Mouse (Mus musculus) layer of hippocampus, adult 18-20 months (tissue): ENCODE data around the gene Ece1. TPM values are rescaled to one million over a fixed set of nuclear protein-coding genes. Genes with fewer than 3 reads are reported as not detected.
A peak's percentile ranks its signal among the peaks of the same experiment; 100 is the strongest.
"Not testable (repeated sequence)": the region's sequence is repeated elsewhere in the genome, so short reads cannot be mapped to it uniquely, and the experiment has no call there.

Source experiments
- DNase-seq, 2 experiments: peaks; one replicate each; pipeline ENCODE4 v3.0.0; 2022; ENCODE audit warnings: low spot score in 2 of 2
- total RNA-seq, 2 experiments: library from RNA; stranded (reverse); gene quantifications; 2 replicates each; pipeline ENCODE4 v1.2.3; 2021

Ece1 gene
- total RNA-seq, 2 experiments from 2014 or later: 48.8 to 53.8 TPM

GRCm38 (mm10) chr4:137941131-137941844, 79.3 kb downstream of the Ece1 start:
- DNase-seq: no peak

GRCm38 (mm10) chr4:137941871-137942781, 80.1 kb downstream of the Ece1 start:
- peak in 1 of 2 experiments; percentile 46 for DNase-seq

- DNase-seq: peak in 1 of 2 experiments; percentile 29
Measured at GRCm38 (mm10) chr4:137942782-137943486, 80.9 kb downstream of the Ece1 start.

DNA sequence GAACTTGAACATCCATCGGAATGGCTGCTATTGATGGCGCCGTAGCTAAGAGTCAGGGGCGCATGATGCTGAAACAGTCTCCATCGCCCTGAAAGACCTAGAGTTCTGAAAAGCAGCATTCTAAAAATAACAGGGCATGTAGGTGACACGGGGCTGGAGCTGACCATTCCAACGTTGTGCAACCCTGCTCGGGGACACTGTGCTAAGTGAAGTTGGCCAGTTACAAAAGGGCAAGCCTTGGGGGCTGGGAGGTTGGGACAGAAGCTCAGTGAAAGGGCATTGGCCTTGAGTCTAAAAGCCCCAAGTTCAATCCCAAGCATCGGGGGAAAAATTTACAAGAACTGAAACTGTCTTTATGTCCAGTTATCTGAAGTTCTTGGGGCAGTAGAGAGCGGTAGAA, 81.5 kb downstream of the Ece1 start:
- DNase-seq: no peak

DNA sequence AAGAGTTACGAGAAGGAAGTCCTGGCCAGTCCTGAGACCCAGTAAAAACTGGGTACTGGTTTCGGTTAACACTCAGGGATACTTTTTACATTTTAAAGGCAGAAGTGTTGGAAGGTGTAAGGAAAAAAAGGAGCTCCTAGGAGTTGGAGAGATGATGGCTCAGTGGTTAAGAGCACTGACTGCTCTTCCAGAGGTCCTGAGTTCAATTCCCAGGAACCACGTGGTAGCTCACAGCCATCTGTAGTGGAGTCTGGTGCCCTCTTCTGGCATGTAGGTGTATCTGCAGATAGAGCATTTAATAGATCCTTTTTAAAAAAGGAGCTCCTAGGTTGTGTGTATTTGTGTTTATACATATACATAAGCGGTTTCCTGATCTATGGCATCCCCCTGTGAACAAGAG, 83.3 kb downstream of the Ece1 start:
- no peak for DNase-seq

DNA sequence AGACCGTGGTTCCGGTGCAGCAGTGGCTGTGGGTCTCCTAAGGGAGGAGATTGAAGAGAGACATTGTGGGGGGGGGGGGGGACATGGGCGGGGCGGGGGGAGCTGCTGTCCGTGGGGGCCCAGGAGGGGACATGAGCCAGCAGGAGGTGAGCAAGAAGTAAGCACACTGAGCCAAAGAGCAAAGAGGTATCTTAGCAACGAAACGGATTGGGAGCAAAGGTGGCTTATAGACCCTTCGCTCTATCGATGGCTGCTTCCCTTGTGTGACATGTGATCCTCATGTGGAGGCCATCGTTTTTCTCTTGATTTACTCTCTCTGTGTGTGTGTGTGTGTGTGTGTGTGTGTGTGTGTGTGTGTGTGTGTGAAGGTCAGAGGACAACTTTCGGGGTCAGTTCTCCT, 84.4 kb downstream of the Ece1 start:
- no peak for DNase-seq

DNA sequence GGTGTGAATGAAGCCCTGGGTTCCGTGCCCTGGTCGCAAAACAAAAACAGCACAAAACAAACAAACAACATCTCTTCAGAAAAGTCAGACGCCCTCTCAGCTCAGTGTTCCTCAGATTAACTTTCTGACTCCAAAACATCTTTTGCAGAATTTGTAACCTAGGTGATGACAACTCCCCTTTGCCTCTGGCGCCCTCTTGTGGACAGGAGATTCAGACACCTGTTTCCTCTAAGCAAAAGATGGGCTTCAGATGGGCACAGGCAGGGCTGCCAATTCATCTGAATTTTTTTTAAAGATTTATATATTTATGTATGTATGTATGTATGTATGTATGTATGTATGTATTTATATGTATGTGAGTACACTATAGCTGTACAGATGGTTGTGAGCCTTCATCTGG, 90.8 kb downstream of the Ece1 start:
- peak in 1 of 2 experiments; percentile 72 for DNase-seq

GRCm38 (mm10) chr4:137954184-137954583, 92.1 kb downstream of the Ece1 start:
- DNase-seq: no peak

GRCm38 (mm10) chr4:137954926-137955396, 92.9 kb downstream of the Ece1 start:
- no peak for DNase-seq

GRCm38 (mm10) chr4:137956260-137956659, 94.2 kb downstream of the Ece1 start:
- DNase-seq: no peak

- peak in 1 of 2 experiments; percentile 53 for DNase-seq
Measured at GRCm38 (mm10) chr4:137959889-137960665, 98.0 kb downstream of the Ece1 start.

GRCm38 (mm10) chr4:137960757-137961156, 98.7 kb downstream of the Ece1 start:
- DNase-seq: no peak

GRCm38 (mm10) chr4:137962643-137963350, 100.8 kb downstream of the Ece1 start:
- no peak for DNase-seq

DNA sequence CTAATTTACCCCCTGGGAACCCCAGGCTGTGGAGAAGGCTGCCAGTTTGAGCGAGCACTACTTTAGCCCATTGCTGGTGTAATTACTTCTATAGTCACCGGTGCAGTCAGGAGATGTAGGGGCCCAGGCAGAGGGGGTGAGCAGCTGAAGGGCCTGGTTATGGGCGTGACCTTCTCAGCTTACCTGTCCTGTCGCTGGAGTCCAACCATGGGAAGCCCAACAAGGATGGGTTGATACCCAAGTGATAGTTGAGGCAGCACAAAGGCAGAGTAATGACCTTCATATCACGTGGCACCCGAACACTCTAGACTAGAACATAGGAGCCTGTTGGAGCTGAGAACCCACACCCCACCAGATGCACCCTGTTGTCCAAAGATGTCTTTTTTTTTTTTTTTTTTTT, 101.4 kb downstream of the Ece1 start:
- no peak for DNase-seq

GRCm38 (mm10) chr4:137963881-137964584, 102.0 kb downstream of the Ece1 start:
- peak; percentile 64 to 89 for DNase-seq

- no peak for DNase-seq
Measured at GRCm38 (mm10) chr4:137964585-137964930, 102.5 kb downstream of the Ece1 start.

DNA sequence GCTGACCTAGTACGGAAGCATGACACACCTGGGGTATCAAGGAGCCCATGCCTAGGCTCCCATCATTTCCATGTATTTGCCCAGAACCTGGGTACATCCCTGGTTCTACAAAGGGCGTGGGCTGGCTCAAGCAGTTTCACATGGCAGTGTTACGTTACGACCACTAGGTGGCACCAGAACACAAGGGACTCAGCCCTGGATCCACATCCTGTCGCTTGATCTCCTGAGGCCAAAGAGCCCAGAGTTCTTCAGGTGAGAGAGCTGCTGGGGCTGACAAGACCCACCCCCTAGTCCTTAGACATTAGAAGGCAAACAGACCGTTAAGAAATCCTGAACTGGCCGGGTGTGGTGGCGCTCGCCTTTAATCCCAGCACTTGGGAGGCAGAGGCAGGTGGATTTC, 106.2 kb downstream of the Ece1 start:
- peak; percentile 59 to 87 for DNase-seq

DNA sequence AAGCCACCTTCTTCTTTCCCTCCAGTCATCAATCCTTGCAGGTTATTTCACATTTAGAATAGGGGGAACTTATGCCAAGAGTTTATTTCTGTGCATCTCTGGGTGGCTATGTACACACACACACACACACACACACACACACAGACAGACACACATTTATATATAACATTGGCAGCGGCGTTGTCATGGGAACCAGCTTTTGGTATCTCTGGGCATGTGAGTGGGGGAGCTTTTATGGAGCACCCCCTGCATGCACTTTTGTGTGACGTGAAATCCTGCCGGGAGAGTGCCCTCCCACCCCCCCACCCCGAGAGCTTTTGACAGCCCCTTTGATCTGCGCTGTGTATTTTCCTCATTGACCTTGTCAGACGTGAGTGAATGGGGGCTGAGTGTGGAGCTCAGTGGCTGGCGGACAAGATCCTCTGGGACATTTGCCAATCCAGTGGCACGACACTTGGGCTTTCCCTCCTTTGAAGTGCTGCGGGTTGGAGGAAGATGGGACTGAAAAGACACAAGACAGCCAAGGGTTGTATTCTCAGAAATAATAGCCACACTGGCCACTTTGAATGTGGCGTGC, 108.7 kb downstream of the Ece1 start:
- DNase-seq: not testable (repeated sequence)

DNA sequence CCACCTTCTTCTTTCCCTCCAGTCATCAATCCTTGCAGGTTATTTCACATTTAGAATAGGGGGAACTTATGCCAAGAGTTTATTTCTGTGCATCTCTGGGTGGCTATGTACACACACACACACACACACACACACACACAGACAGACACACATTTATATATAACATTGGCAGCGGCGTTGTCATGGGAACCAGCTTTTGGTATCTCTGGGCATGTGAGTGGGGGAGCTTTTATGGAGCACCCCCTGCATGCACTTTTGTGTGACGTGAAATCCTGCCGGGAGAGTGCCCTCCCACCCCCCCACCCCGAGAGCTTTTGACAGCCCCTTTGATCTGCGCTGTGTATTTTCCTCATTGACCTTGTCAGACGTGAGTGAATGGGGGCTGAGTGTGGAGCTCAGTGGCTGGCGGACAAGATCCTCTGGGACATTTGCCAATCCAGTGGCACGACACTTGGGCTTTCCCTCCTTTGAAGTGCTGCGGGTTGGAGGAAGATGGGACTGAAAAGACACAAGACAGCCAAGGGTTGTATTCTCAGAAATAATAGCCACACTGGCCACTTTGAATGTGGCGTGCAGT, 112.9 kb downstream of the Ece1 start:
- DNase-seq: not testable (repeated sequence)
